Mouse (Mus musculus) limb, embryonic 14.5 days (tissue): ENCODE measurements around the gene Sppl3. TPM values are rescaled to one million over a fixed set of nuclear protein-coding genes. Genes with fewer than 3 reads are reported as not detected.
A peak's percentile ranks its signal among the peaks of the same experiment; 100 is the strongest.

ENCODE experiments used
- ATAC-seq: fragments of 200-750 bp; cut with Nextera tagmentation; 2 replicates; pipeline ENCODE4 v1.8.0; 2017; ENCODE audit warnings: low read depth, moderate number of reproducible peaks, moderate TSS enrichment; ENCODE audit not compliant: low FRiP score
- DNase-seq: peaks from one replicate; pipeline ENCODE4 v3.0.0-alpha.2; 2015; ENCODE audit warnings: low spot score
- H3K27ac ChIP-seq: fragments of 300-500 bp; sonication (generic); replicated peaks from 2 replicates; pipeline ENCODE4 v1.5.1; 2014; ENCODE audit warnings: low read depth, mild to moderate bottlenecking, low read length, moderate library complexity, mixed read lengths
- H3K27me3 ChIP-seq: fragments of 300-500 bp; sonication (generic); 2 replicates; pipeline ENCODE4 v1.6.1; 2014; ENCODE audit warnings: low read length, mixed read lengths; ENCODE audit not compliant: control insufficient read depth, insufficient read depth
- H3K36me3 ChIP-seq: fragments of 300-500 bp; sonication (generic); 2 replicates; pipeline ENCODE4 v1.6.1; 2014; ENCODE audit warnings: mild to moderate bottlenecking, low read length, moderate library complexity, mixed read lengths; ENCODE audit not compliant: control insufficient read depth, insufficient read depth
- H3K4me1 ChIP-seq: fragments of 300-500 bp; sonication (generic); 2 replicates; pipeline ENCODE4 v1.6.1; 2014; ENCODE audit warnings: antibody characterized with exemption, low read length, mixed read lengths; ENCODE audit not compliant: control insufficient read depth, insufficient read depth
- H3K4me2 ChIP-seq: fragments of 300-500 bp; sonication (generic); replicated peaks from 2 replicates; pipeline ENCODE4 v1.6.1; 2014; ENCODE audit warnings: low read depth, mild to moderate bottlenecking, low read length, moderate library complexity; ENCODE audit not compliant: severe bottlenecking
- H3K4me3 ChIP-seq: fragments of 300-500 bp; sonication (generic); replicated peaks from 2 replicates; pipeline ENCODE4 v1.5.1; 2014; ENCODE audit warnings: low read length
- H3K9ac ChIP-seq: fragments of 300-500 bp; sonication (generic); 2 replicates; pipeline ENCODE4 v1.6.1; 2014; ENCODE audit warnings: mild to moderate bottlenecking, low read depth, low read length, moderate library complexity; ENCODE audit not compliant: severe bottlenecking
- H3K9me3 ChIP-seq: fragments of 300-500 bp; sonication (generic); 2 replicates; pipeline ENCODE4 v1.6.1; 2016; ENCODE audit warnings: low read length; ENCODE audit not compliant: control insufficient read depth
- POLR2A ChIP-seq: fragments of 200-500 bp; IDR thresholded peaks from 2 replicates; pipeline ENCODE4 v1.8.0; 2012; ENCODE audit warnings: inconsistent platforms, mild to moderate bottlenecking, moderate library complexity, borderline replicate concordance; ENCODE audit not compliant: insufficient read depth, insufficient read length; ENCODE audit errors: extremely low read depth
- WGBS: fragments of 180-500 bp; shearing (Covaris S2); extraction: QIAGEN DNeasy Blood & Tissue Kit; methylation state at CpG from one replicate; pipeline ENCODE4 v1.1.7; 2014; 5-methylcytosine and 5-hydroxymethylcytosine counted together
- polyA plus RNA-seq, 2 experiments: library from polyadenylated mRNA; depleted of rRNA in 1 of 2; stranded (reverse) in 1 of 2; unstranded in 1 of 2; fragments of >200 nt; fragmentation: Nextera tagmentation in 1 of 2; extraction: Ambion mirVana in 1 of 2; gene quantifications; 2 replicates each; pipeline versions ENCODE4 v1.2.1 to v1.2.3; 2012 to 2014

Sppl3 gene
- polyA plus RNA-seq, 2 experiments: 42.7 to 100 TPM

GRCm38 (mm10) chr5:115049692-115050091 lies 38.8 kb downstream of the Sppl3 start:
- H3K9me3 ChIP-seq: no peaks in the 10 kb centered on the region

GRCm38 (mm10) chr5:115050776-115051175 lies 39.8 kb downstream of the Sppl3 start:
- no peak overlapping the region for H3K9ac ChIP-seq
- no peak overlapping the region for H3K27ac ChIP-seq
- H3K36me3 ChIP-seq: no peaks in the 10 kb centered on the region
- no peak overlapping the region for H3K4me2 ChIP-seq
- ATAC-seq (no peak), DNase-seq (no peak)
- no peak overlapping the region for H3K4me3 ChIP-seq
- WGBS: 81% methylated on average over 6 of the region's 6 CpGs
- H3K4me1 ChIP-seq: peaks cover 11% of the 10 kb centered on the region; the same call in 1 of the 2 replicates
- H3K27me3 ChIP-seq: no peaks in the 10 kb centered on the region
- TF ChIP-seq POLR2A: no peak
- no peaks in the 10 kb centered on the region for H3K9me3 ChIP-seq

More at GRCm38 (mm10) chr5:115049692-115050091, 38.8 kb downstream of the Sppl3 start:
- no peak overlapping the region for H3K9ac ChIP-seq
- no peak for TF ChIP-seq POLR2A
- no peak overlapping the region for H3K4me3 ChIP-seq
- H3K4me2 ChIP-seq: no peak overlapping the region
- no peaks in the 10 kb centered on the region for H3K27me3 ChIP-seq
- H3K36me3 ChIP-seq: peaks cover 4% of the 10 kb centered on the region; the same call in 1 of the 2 replicates
- no peak for DNase-seq
- WGBS: 85% methylated on average over 6 of the region's 6 CpGs
- no peak for ATAC-seq
- peaks cover 11% of the 10 kb centered on the region; the same call in 1 of the 2 replicates for H3K4me1 ChIP-seq
- H3K27ac ChIP-seq: no peak overlapping the region

- 0 out of 2 replicates have a peak, but pooled peaks have one; percentile 41 for ATAC-seq
- Histone ChIP-seq H3K9me3 (no peaks in the 10 kb centered on the region), H3K4me2 (no peak overlapping the region)
Observed at GRCm38 (mm10) chr5:115052546-115052945, 41.6 kb downstream of the Sppl3 start.

GRCm38 (mm10) chr5:115053791-115054396 lies 43.0 kb downstream of the Sppl3 start:
- no peaks in the 10 kb centered on the region for H3K9me3 ChIP-seq
- H3K27me3 ChIP-seq: no peaks in the 10 kb centered on the region
- H3K27ac ChIP-seq: no peak overlapping the region
- H3K4me2 ChIP-seq: no peak overlapping the region
- no peak for DNase-seq
- ATAC-seq: no peak
- no peaks in the 10 kb centered on the region for H3K36me3 ChIP-seq
- no peak for TF ChIP-seq POLR2A
- no peak overlapping the region for H3K9ac ChIP-seq
- WGBS: 83% methylated on average over 22 of the region's 22 CpGs
- H3K4me3 ChIP-seq: no peak overlapping the region
- H3K4me1 ChIP-seq: peaks cover 11% of the 10 kb centered on the region; the same call in 1 of the 2 replicates

More at GRCm38 (mm10) chr5:115052546-115052945, 41.6 kb downstream of the Sppl3 start:
- H3K27ac ChIP-seq: 0 out of 2 replicates have a peak overlapping the region, but pooled peaks have one; percentile 13
- no peaks in the 10 kb centered on the region for H3K36me3 ChIP-seq
- WGBS: 70% methylated on average over 8 of the region's 8 CpGs
- peaks cover 11% of the 10 kb centered on the region; the same call in 1 of the 2 replicates for H3K4me1 ChIP-seq
- TF ChIP-seq POLR2A: no peak
- H3K9ac ChIP-seq: no peak overlapping the region
- no peaks in the 10 kb centered on the region for H3K27me3 ChIP-seq
- DNase-seq: peak; percentile 10
- H3K4me3 ChIP-seq: no peak overlapping the region

- TF ChIP-seq POLR2A: no peak
- 84% methylated on average over 6 of the region's 6 CpGs for WGBS
Observed at GRCm38 (mm10) chr5:115055418-115055817, 44.5 kb downstream of the Sppl3 start.

More at GRCm38 (mm10) chr5:115055418-115055817, 44.5 kb downstream of the Sppl3 start:
- Histone ChIP-seq H3K9ac (no peak overlapping the region), H3K9me3 (no peaks in the 10 kb centered on the region), H3K4me3 (no peak overlapping the region), H3K27ac (no peak overlapping the region), H3K27me3 (no peaks in the 10 kb centered on the region), H3K4me1 (peaks cover 11% of the 10 kb centered on the region; the same call in 1 of the 2 replicates), H3K4me2 (no peak overlapping the region), H3K36me3 (no peaks in the 10 kb centered on the region)
- ATAC-seq (no peak), DNase-seq (no peak)
